Mouse (Mus musculus): ENCODE measurements around the gene Gh.
A peak's percentile ranks its signal among the peaks of the same experiment; 100 is the strongest.

DNA sequence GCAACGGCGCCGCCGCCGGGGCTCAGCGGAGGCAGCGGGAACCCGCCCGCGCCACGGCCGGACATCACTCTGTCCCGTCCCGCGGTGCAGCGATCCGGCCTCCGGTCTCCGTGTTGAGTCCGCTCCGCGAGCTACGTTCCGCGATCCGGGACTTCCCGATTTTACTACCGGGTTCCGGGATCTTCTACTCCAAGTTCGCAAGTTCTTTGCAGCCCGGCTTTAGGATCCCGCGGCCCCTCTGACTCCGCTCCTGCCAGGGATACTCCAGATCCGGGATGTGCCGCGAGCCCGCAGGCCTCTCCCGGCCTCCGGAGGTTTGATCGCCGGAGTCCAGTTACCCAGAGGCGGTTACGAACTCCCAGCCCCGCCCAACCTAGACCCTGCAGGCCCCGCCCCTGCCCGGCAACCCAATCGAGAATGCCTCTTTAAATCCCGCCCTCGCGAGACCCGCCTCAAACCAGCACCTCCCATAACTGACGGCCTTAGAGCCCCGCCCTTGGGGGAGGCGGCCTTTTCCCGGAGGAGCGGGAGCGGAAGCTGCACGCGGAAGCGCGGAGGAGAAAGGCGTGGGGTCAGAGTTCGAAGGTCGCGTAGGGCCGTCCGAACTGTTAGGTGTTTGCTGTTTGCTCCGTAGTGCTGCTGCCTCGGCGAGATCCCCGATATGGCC, 28.9 kb downstream of the Gh start, which contains the start of gene Smarcd2:
- TF ChIP-seq GATA1 (IDR thresholded peaks at IDR 0.05; ENCODE audit: borderline replicate concordance, low read length) (no peak), FLI1 (IDR thresholded peaks at IDR 0.05; ENCODE audit: low read length) (0 out of 2 replicates have a peak, but pooled peaks have one; percentile 27)

Measured in megakaryocyte, embryonic 14.5 days (primary cell).